Mouse (Mus musculus) heart, embryonic 10.5 days (tissue): ENCODE results near the gene Ctsl. TPM values are rescaled to one million over a fixed set of nuclear protein-coding genes. Genes with fewer than 3 reads are reported as not detected.

Experiments used
- DNase-seq: peaks from one replicate; pipeline ENCODE4 v3.0.0-alpha.2; 2017; ENCODE audit warnings: low spot score
- H3K27ac ChIP-seq: fragments of 300-500 bp; sonication (generic); 2 replicates; pipeline ENCODE4 v1.5.1; 2016; ENCODE audit warnings: mild to moderate bottlenecking
- H3K27me3 ChIP-seq: fragments of 300-500 bp; sonication (generic); 2 replicates; pipeline ENCODE4 v1.6.1; 2016; ENCODE audit warnings: mild to moderate bottlenecking; ENCODE audit not compliant: poor library complexity, insufficient read depth, severe bottlenecking
- H3K36me3 ChIP-seq: fragments of 300-500 bp; sonication (generic); 2 replicates; pipeline ENCODE4 v1.6.1; 2016; ENCODE audit warnings: mild to moderate bottlenecking, moderate library complexity
- H3K4me1 ChIP-seq: fragments of 300-500 bp; sonication (generic); 2 replicates; pipeline ENCODE4 v1.6.1; 2016; ENCODE audit warnings: mild to moderate bottlenecking
- H3K4me3 ChIP-seq: fragments of 300-500 bp; sonication (generic); 2 replicates; pipeline ENCODE4 v1.5.1; 2016; ENCODE audit warnings: mild to moderate bottlenecking, moderate library complexity
- H3K9me3 ChIP-seq: fragments of 300-500 bp; sonication (generic); 2 replicates; pipeline ENCODE4 v1.6.1; 2016; ENCODE audit warnings: mild to moderate bottlenecking, moderate library complexity
- WGBS: fragments of 180-500 bp; shearing (Covaris S2); methylation state at CpG from one replicate; pipeline ENCODE4 v1.1.7; 2016; 5-methylcytosine and 5-hydroxymethylcytosine counted together
- polyA plus RNA-seq: library from polyadenylated mRNA; unstranded; fragments of >200 nt; fragmentation: Nextera tagmentation; extraction: Ambion mirVana; gene quantifications from 2 replicates; pipeline ENCODE4 v1.2.1, GENCODE M21; 2016

The Ctsl gene
- polyA plus RNA-seq, 1 experiment from 2014 or later = 240 TPM

GRCm38 (mm10) chr13:64400801-64401361 is 30.2 kb upstream of the Ctsl start:
- Histone ChIP-seq H3K4me3 (no peak overlapping the region), H3K27ac (no peak overlapping the region; the same call in 1 of the 2 replicates), H3K36me3 (no peaks in the 10 kb centered on the region), H3K27me3 (no peaks in the 10 kb centered on the region), H3K9me3 (no peaks in the 10 kb centered on the region), H3K4me1 (peaks cover 3% of the 10 kb centered on the region; the same call in 1 of the 2 replicates)
- WGBS = 49% methylated on average over 7 of the region's 7 CpGs
- DNase-seq = no peak

- no peaks in the 10 kb centered on the region for H3K27me3 ChIP-seq
- H3K4me3 ChIP-seq = no peak overlapping the region
- H3K4me1 ChIP-seq = peaks cover 3% of the 10 kb centered on the region; the same call in 1 of the 2 replicates
- no peak for DNase-seq
- H3K27ac ChIP-seq = no peak overlapping the region
- WGBS = 62% methylated on average over 3 of the region's 3 CpGs
- no peaks in the 10 kb centered on the region for H3K9me3 ChIP-seq
- no peaks in the 10 kb centered on the region for H3K36me3 ChIP-seq
Observed at GRCm38 (mm10) chr13:64399906-64400305, 29.2 kb upstream of the Ctsl start.

- Histone ChIP-seq H3K27ac (no peak overlapping the region), H3K9me3 (no peaks in the 10 kb centered on the region), H3K4me1 (0 out of 2 replicates have a peak, but pooled peaks cover 3% of the 10 kb centered on the region), H3K27me3 (no peaks in the 10 kb centered on the region), H3K36me3 (no peaks in the 10 kb centered on the region), H3K4me3 (no peak overlapping the region)
- WGBS = 85% methylated on average over 1 of the region's 1 CpGs
- DNase-seq = no peak
Observed at GRCm38 (mm10) chr13:64398065-64398464, 27.4 kb upstream of the Ctsl start.

- Histone ChIP-seq H3K4me1 (0 out of 2 replicates have a peak, but pooled peaks cover 3% of the 10 kb centered on the region), H3K9me3 (no peaks in the 10 kb centered on the region), H3K4me3 (no peak overlapping the region), H3K27me3 (no peaks in the 10 kb centered on the region), H3K27ac (no peak overlapping the region), H3K36me3 (no peaks in the 10 kb centered on the region)
- WGBS = 45% methylated on average over 8 of the region's 8 CpGs
- no peak for DNase-seq
Observed at GRCm38 (mm10) chr13:64396979-64397378, 26.3 kb upstream of the Ctsl start.

GRCm38 (mm10) chr13:64388415-64388814 is 17.7 kb upstream of the Ctsl start:
- Histone ChIP-seq H3K4me1 (peaks cover 7% of the 10 kb centered on the region; the same call in 1 of the 2 replicates), H3K4me3 (no peak overlapping the region), H3K27me3 (no peaks in the 10 kb centered on the region), H3K36me3 (no peaks in the 10 kb centered on the region), H3K9me3 (no peaks in the 10 kb centered on the region), H3K27ac (no peak overlapping the region)
- WGBS = 79% methylated on average over 4 of the region's 4 CpGs
- DNase-seq = no peak

GRCm38 (mm10) chr13:64386048-64386447 is 15.4 kb upstream of the Ctsl start:
- H3K27me3 ChIP-seq = no peaks in the 10 kb centered on the region
- no peak overlapping the region for H3K27ac ChIP-seq
- no peaks in the 10 kb centered on the region for H3K9me3 ChIP-seq
- no peak overlapping the region for H3K4me3 ChIP-seq
- DNase-seq = no peak
- H3K36me3 ChIP-seq = no peaks in the 10 kb centered on the region
- peaks cover 7% of the 10 kb centered on the region; the same call in 1 of the 2 replicates for H3K4me1 ChIP-seq
- 25% methylated on average over 2 of the region's 2 CpGs for WGBS

GRCm38 (mm10) chr13:64384937-64385336 is 14.2 kb upstream of the Ctsl start:
- H3K36me3 ChIP-seq = no peaks in the 10 kb centered on the region
- H3K4me3 ChIP-seq = no peak overlapping the region
- no peaks in the 10 kb centered on the region for H3K27me3 ChIP-seq
- peaks cover 7% of the 10 kb centered on the region; the same call in 1 of the 2 replicates for H3K4me1 ChIP-seq
- no peak for DNase-seq
- 81% methylated on average over 3 of the region's 3 CpGs for WGBS
- no peaks in the 10 kb centered on the region for H3K9me3 ChIP-seq
- no peak overlapping the region for H3K27ac ChIP-seq

GRCm38 (mm10) chr13:64380251-64380650 is 9.6 kb upstream of the Ctsl start:
- no peak overlapping the region for H3K27ac ChIP-seq
- no peaks in the 10 kb centered on the region for H3K36me3 ChIP-seq
- DNase-seq = peak; percentile 17
- WGBS = 83% methylated on average over 2 of the region's 2 CpGs
- no peaks in the 10 kb centered on the region for H3K9me3 ChIP-seq
- no peak overlapping the region for H3K4me3 ChIP-seq
- 0 out of 2 replicates have a peak, but pooled peaks cover 3% of the 10 kb centered on the region for H3K4me1 ChIP-seq
- no peaks in the 10 kb centered on the region for H3K27me3 ChIP-seq

- 83% methylated on average over 4 of the region's 4 CpGs for WGBS
Observed at GRCm38 (mm10) chr13:64378601-64379000, 7.9 kb upstream of the Ctsl start.

GRCm38 (mm10) chr13:64376472-64376871 is 5.8 kb upstream of the Ctsl start:
- Histone ChIP-seq H3K27me3 (no peaks in the 10 kb centered on the region), H3K36me3 (no peaks in the 10 kb centered on the region), H3K4me3 (no peak overlapping the region), H3K9me3 (no peaks in the 10 kb centered on the region), H3K4me1 (peaks cover 12% of the 10 kb centered on the region; the same call in 1 of the 2 replicates), H3K27ac (no peak overlapping the region)
- DNase-seq = peak; percentile 39
- WGBS = 82% methylated on average over 2 of the region's 2 CpGs

More at GRCm38 (mm10) chr13:64378601-64379000, 7.9 kb upstream of the Ctsl start:
- no peak overlapping the region for H3K27ac ChIP-seq
- no peak overlapping the region for H3K4me3 ChIP-seq
- no peaks in the 10 kb centered on the region for H3K27me3 ChIP-seq
- no peaks in the 10 kb centered on the region for H3K36me3 ChIP-seq
- peaks cover 11% of the 10 kb centered on the region; the same call in 1 of the 2 replicates for H3K4me1 ChIP-seq
- DNase-seq = peak; percentile 3
- no peaks in the 10 kb centered on the region for H3K9me3 ChIP-seq

GRCm38 (mm10) chr13:64375160-64375559 is 4.5 kb upstream of the Ctsl start:
- Histone ChIP-seq H3K4me1 (peaks cover 12% of the 10 kb centered on the region; the same call in 1 of the 2 replicates), H3K27me3 (no peaks in the 10 kb centered on the region), H3K27ac (no peak overlapping the region), H3K4me3 (no peak overlapping the region; the same call in 1 of the 2 replicates), H3K9me3 (no peaks in the 10 kb centered on the region), H3K36me3 (no peaks in the 10 kb centered on the region)
- 9% methylated on average over 7 of the region's 7 CpGs for WGBS
- DNase-seq = peak; percentile 72

GRCm38 (mm10) chr13:64373695-64374094 is 3.0 kb upstream of the Ctsl start:
- WGBS = 6% methylated on average over 1 of the region's 1 CpGs
- Histone ChIP-seq H3K27me3 (no peaks in the 10 kb centered on the region), H3K4me1 (peaks cover 17% of the 10 kb centered on the region; the same call in 1 of the 2 replicates), H3K27ac (peak overlapping the region; percentile 4; the same call in 1 of the 2 replicates), H3K4me3 (no peak overlapping the region), H3K9me3 (no peaks in the 10 kb centered on the region), H3K36me3 (no peaks in the 10 kb centered on the region)
- peak; percentile 33 for DNase-seq

- H3K4me1 ChIP-seq = peaks cover 13% of the 10 kb centered on the region; the same call in 1 of the 2 replicates
- H3K9me3 ChIP-seq = no peaks in the 10 kb centered on the region
- under 1% methylated on average over 29 of the region's 29 CpGs for WGBS
- H3K4me3 ChIP-seq = peak overlapping the region; percentile 90
- no peaks in the 10 kb centered on the region for H3K27me3 ChIP-seq
- H3K36me3 ChIP-seq = peaks cover 35% of the 10 kb centered on the region
- no peak for DNase-seq
- H3K27ac ChIP-seq = peak overlapping the region; percentile 92
Observed at GRCm38 (mm10) chr13:64369805-64370172, 901 bp downstream of the Ctsl start.
